Mouse (Mus musculus): ENCODE measurements at regions not wholly inside any gene's neighbourhood (a gene's known extent, or its start where the extent isn't known, plus 50 kb on each side); places are given as distances from the start of the nearest gene placed in this dataset.

DNA sequence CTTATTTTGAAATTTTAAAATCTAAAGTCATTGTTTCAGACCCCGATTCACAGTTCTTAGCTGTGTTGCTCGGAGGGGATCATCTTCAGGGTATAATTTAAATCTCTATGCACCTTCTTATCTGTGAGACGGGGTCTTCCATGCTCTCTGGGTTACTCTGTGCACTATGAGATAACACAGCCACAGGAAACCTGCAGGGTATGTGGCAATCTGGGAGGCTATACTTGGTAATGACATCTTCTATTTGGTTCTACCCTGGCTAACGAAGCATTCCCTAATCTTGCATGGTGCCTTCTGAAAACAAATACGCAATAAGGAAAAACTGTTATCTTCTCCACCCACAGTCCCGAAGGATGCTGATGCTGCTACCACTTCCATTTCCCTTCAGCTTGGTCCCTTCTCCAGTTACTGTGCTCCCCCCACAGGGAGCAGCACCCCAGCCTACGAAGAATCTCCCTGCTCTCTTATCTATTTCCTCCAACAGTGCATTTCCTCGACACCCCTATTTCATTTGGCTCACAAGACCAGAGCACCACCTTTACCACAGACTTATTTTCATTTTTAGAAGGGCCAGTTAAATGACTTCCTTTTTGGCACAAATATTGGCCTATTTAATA is 378.2 kb downstream of the Gm9195 start:
- ATAC-seq (ENCODE audit: insufficient read depth) = no peak
- no peaks in the 10 kb centered on the region for H3K9me3 ChIP-seq (ENCODE audit: low read depth, low read length)
- H3K27me3 ChIP-seq (ENCODE audit: insufficient read depth, low read length) = no peaks in the 10 kb centered on the region

DNA sequence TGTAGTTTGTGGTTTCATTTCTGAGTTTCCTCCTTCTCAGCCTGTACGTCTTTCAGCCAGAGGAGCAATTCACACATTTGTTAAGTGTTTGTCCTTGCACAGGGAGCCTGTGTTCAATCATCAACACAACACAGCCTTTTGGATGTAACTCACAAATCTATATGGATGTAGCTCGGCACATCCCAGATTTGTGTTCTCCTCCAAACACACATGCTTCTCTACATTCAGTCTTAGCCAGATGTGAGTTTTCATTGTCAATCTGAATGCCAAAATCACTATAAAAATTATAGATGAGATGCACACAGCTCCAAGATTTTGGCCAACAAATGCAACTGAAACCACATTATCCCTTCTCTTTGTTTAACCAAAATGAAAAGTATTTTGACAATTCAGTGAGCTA is 380.9 kb downstream of the Gm9195 start:
- no peaks in the 10 kb centered on the region for H3K36me3 ChIP-seq (ENCODE audit: insufficient read depth)
- H3K27ac ChIP-seq (ENCODE audit: low read depth) = no peak overlapping the region
- no peaks in the 10 kb centered on the region for H3K27me3 ChIP-seq (ENCODE audit: insufficient read depth, low read length)
- TF ChIP-seq CTCF (IDR thresholded peaks at IDR 0.05; ENCODE audit: low read depth) = no peak
- H3K4me2 ChIP-seq = no peak overlapping the region
- 44% methylated on average over 2 of the region's 2 CpGs for WGBS
- no peaks in the 10 kb centered on the region for H3K9me3 ChIP-seq (ENCODE audit: low read depth, low read length)
- H3K4me3 ChIP-seq (ENCODE audit: low read depth, low read length) = no peak overlapping the region
- H3K9ac ChIP-seq = no peak overlapping the region
- ATAC-seq (ENCODE audit: insufficient read depth) (peak; percentile 76), DNase-seq (peak; percentile 73)
- no peaks in the 10 kb centered on the region for H3K4me1 ChIP-seq (ENCODE audit: insufficient read depth)

More for the DNA sequence above, 378.2 kb downstream of the Gm9195 start:
- Histone ChIP-seq H3K36me3 (ENCODE audit: insufficient read depth) (no peaks in the 10 kb centered on the region), H3K9ac (no peak overlapping the region), H3K4me1 (ENCODE audit: insufficient read depth) (no peaks in the 10 kb centered on the region), H3K4me3 (ENCODE audit: low read depth, low read length) (no peak overlapping the region), H3K4me2 (no peak overlapping the region), H3K27ac (ENCODE audit: low read depth) (no peak overlapping the region)
- TF ChIP-seq CTCF (IDR thresholded peaks at IDR 0.05; ENCODE audit: low read depth) = no peak
- WGBS = 63% methylated on average over 8 of the region's 8 CpGs
- no peak for DNase-seq

DNA sequence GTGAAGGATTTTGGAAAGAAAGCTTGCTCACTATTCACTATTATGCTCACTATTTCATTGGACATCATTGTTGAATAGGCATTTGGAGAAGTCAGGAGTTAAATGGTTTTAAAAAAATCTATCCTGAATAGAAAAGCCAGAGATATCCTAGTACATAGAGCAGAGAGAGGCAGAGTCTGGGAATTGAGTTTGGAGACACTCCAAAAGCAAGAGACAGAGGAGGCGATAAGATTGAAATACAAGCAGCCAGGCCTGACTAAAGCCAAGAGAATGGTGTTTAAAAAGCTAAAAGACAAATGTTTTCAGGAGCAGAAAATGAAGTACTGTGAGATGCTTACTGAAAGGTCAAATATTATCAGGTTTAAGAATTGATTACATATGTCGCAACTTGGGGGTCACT is 400.1 kb downstream of the Gm9195 start:
- Histone ChIP-seq H3K4me1 (ENCODE audit: insufficient read depth) (no peaks in the 10 kb centered on the region), H3K27ac (ENCODE audit: low read depth) (no peak overlapping the region), H3K4me3 (ENCODE audit: low read depth, low read length) (no peak overlapping the region), H3K9me3 (ENCODE audit: low read depth, low read length) (no peaks in the 10 kb centered on the region), H3K4me2 (no peak overlapping the region), H3K9ac (no peak overlapping the region), H3K27me3 (ENCODE audit: insufficient read depth, low read length) (no peaks in the 10 kb centered on the region), H3K36me3 (ENCODE audit: insufficient read depth) (no peaks in the 10 kb centered on the region)
- 51% methylated on average over 2 of the region's 2 CpGs for WGBS
- ATAC-seq (ENCODE audit: insufficient read depth) (no peak), DNase-seq (peak; percentile 30)
- no peak for TF ChIP-seq CTCF (IDR thresholded peaks at IDR 0.05; ENCODE audit: low read depth)

DNA sequence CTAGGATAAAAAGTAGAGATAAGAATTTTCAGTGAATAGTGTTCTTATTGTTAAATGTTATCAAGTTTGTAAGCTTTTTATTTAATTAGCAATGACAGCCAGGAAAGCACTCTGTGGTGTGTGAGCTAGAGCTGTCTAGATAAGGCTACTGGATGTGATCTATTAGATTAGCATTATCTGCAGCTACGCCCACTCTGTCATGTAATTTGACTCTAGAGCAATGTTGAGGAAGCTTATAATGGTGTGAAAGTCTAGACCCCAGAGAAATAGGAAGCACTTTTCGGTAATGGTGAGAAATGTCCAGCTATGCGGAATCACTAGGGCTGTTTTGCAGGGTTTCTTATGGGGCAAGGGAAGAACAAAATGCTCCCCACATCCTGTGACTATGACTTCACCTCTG is 410.2 kb downstream of the Gm9195 start:
- Histone ChIP-seq H3K4me3 (ENCODE audit: low read depth, low read length) (no peak overlapping the region), H3K36me3 (ENCODE audit: insufficient read depth) (no peaks in the 10 kb centered on the region), H3K9ac (no peak overlapping the region), H3K27ac (ENCODE audit: low read depth) (no peak overlapping the region), H3K4me2 (no peak overlapping the region), H3K4me1 (ENCODE audit: insufficient read depth) (no peaks in the 10 kb centered on the region), H3K27me3 (ENCODE audit: insufficient read depth, low read length) (no peaks in the 10 kb centered on the region), H3K9me3 (ENCODE audit: low read depth, low read length) (no peaks in the 10 kb centered on the region)
- TF ChIP-seq CTCF (IDR thresholded peaks at IDR 0.05; ENCODE audit: low read depth) = no peak
- WGBS = 15% methylated on average over 3 of the region's 3 CpGs
- ATAC-seq (ENCODE audit: insufficient read depth) (no peak), DNase-seq (peak; percentile 1)

DNA sequence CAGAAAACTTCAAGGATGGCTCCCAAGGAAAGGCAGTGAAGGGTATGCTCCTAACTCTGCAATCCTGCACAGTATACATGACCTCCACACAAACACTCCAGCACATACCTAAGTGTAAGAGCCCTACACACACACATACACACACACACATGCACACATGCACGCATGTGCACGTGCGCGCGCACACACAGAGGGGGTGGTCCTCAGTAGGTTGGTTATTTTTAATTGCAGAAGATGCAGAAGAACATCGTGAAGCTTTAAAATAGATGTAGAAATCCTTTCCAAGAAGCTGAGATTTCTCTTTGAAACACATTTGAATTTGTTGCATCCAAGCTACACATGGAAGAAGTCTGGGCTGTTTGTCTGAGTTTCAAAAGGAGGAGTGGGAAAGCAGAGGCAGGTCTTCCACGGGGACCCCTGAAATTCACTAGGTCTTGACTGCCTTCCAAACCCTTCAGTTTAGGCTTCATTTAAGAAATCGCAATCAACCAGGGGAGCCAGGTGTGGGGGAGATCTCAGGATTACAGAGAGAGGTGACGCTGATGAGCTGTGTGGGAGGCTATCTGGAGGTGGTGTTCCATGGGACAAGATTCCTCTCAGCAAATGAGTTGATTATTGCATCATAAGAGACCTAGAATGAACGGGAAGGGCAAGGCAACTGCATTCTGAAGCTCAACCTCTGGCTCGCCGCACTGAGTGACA is 427.4 kb downstream of the Gm9195 start:
- Histone ChIP-seq H3K4me1 (ENCODE audit: insufficient read depth) (no peaks in the 10 kb centered on the region), H3K9me3 (ENCODE audit: low read depth, low read length) (no peaks in the 10 kb centered on the region), H3K4me2 (no peak overlapping the region), H3K27ac (ENCODE audit: low read depth) (no peak overlapping the region), H3K27me3 (ENCODE audit: insufficient read depth, low read length) (no peaks in the 10 kb centered on the region), H3K4me3 (ENCODE audit: low read depth, low read length) (no peak overlapping the region), H3K9ac (no peak overlapping the region), H3K36me3 (ENCODE audit: insufficient read depth) (no peaks in the 10 kb centered on the region)
- no peak for ATAC-seq (ENCODE audit: insufficient read depth)
- WGBS = 77% methylated on average over 12 of the region's 12 CpGs
- TF ChIP-seq CTCF (IDR thresholded peaks at IDR 0.05; ENCODE audit: low read depth) = no peak
- no peak for DNase-seq

DNA sequence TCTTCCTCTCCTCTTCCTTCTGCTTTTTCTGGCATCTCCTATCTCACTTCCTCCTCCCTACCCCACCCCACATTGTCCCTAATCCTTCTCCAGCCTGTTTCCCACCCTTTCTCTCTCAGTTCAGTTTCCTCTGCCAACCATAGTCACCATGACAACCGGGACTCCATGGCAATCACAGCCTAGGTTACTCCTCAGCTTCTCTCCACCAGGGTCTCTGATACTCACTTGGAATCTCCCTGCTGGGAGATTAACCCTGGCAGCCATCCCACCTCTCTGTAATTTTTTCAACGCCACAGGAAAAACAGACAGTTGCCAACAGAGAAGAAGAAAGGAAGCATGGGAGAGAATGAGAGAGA is 448.8 kb downstream of the Gm9195 start:
- WGBS = 44% methylated on average over 2 of the region's 2 CpGs
- Histone ChIP-seq H3K4me1 (ENCODE audit: insufficient read depth) (no peaks in the 10 kb centered on the region), H3K9me3 (ENCODE audit: low read depth, low read length) (no peaks in the 10 kb centered on the region), H3K36me3 (ENCODE audit: insufficient read depth) (no peaks in the 10 kb centered on the region), H3K4me3 (ENCODE audit: low read depth, low read length) (no peak overlapping the region), H3K27me3 (ENCODE audit: insufficient read depth, low read length) (no peaks in the 10 kb centered on the region), H3K9ac (no peak overlapping the region), H3K4me2 (no peak overlapping the region), H3K27ac (ENCODE audit: low read depth) (no peak overlapping the region)
- no peak for ATAC-seq (ENCODE audit: insufficient read depth)
- no peak for DNase-seq
- TF ChIP-seq CTCF (IDR thresholded peaks at IDR 0.05; ENCODE audit: low read depth) = no peak

DNA sequence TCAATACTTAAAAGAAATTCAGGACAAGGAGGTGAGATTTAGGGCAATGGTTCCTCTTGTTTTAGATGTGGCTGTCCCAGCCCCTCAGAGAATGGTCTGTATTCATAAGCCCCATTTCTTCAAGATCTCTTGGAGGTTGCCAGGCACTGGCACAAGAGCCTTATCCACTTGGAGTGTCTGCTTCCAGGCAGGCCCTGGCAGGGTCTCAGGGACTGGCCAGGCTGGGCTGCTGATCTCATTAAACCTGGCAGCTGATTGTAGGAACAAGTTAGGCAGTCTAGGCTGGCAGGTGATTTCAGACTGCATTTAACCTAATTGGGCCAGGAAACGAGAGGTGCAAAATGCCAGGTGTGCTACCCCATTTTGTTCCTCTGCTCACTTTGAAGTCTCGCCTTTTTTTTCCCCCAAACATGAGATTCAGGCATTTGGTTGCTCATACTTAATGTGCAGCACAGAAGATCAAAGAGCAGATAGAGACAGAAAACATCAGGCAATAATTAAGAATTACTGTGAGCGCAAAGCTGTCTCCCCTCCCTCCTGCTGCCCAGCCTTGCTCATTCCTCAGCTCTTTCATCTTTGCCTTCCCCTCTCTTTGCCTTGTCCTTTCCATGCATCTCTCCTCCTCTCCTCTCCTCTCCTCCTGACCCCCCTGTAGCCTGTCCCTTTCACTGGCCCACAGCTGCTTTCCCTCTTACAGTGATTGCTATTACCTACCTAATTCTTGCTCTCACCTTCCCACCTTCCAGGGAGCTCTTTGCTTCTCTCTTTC is 449.3 kb downstream of the Gm9195 start:
- DNase-seq = no peak
- Histone ChIP-seq H3K4me2 (no peak overlapping the region), H3K27me3 (ENCODE audit: insufficient read depth, low read length) (no peaks in the 10 kb centered on the region), H3K4me3 (ENCODE audit: low read depth, low read length) (no peak overlapping the region), H3K4me1 (ENCODE audit: insufficient read depth) (no peaks in the 10 kb centered on the region), H3K36me3 (ENCODE audit: insufficient read depth) (no peaks in the 10 kb centered on the region), H3K9ac (no peak overlapping the region), H3K27ac (ENCODE audit: low read depth) (no peak overlapping the region), H3K9me3 (ENCODE audit: low read depth, low read length) (no peaks in the 10 kb centered on the region)
- 56% methylated on average over 3 of the region's 3 CpGs for WGBS
- no peak for ATAC-seq (ENCODE audit: insufficient read depth)
- no peak for TF ChIP-seq CTCF (IDR thresholded peaks at IDR 0.05; ENCODE audit: low read depth)
